Mouse (Mus musculus) midbrain, embryonic 13.5 days (tissue): ENCODE results near the gene E330009J07Rik. TPM values are rescaled to one million over a fixed set of nuclear protein-coding genes. Genes with fewer than 3 reads are reported as not detected.
A peak's percentile ranks its signal among the peaks of the same experiment; 100 is the strongest.

Source experiments
- ATAC-seq: fragments of 200-750 bp; cut with Nextera tagmentation; 2 replicates; pipeline ENCODE4 v1.8.0; 2017; ENCODE audit warnings: mild to moderate bottlenecking, moderate TSS enrichment, moderate library complexity
- H3K27ac ChIP-seq: fragments of 300-500 bp; sonication (generic); 2 replicates; pipeline ENCODE4 v1.5.1; 2015; ENCODE audit warnings: inconsistent platforms, mild to moderate bottlenecking, moderate library complexity
- H3K27me3 ChIP-seq: fragments of 300-500 bp; sonication (generic); 2 replicates; pipeline ENCODE4 v1.6.1; 2015; ENCODE audit warnings: mild to moderate bottlenecking, inconsistent platforms
- H3K36me3 ChIP-seq: fragments of 300-500 bp; sonication (generic); 2 replicates; pipeline ENCODE4 v1.6.1; 2015; ENCODE audit warnings: mild to moderate bottlenecking, inconsistent platforms
- H3K4me1 ChIP-seq: fragments of 300-500 bp; sonication (generic); replicated peaks from 2 replicates; pipeline ENCODE4 v1.6.1; 2015; ENCODE audit warnings: inconsistent platforms
- H3K4me2 ChIP-seq: fragments of 300-500 bp; sonication (generic); replicated peaks from 2 replicates; pipeline ENCODE4 v1.6.1; 2015; ENCODE audit warnings: moderate library complexity, mild to moderate bottlenecking, inconsistent platforms
- H3K4me3 ChIP-seq: fragments of 300-500 bp; sonication (generic); replicated peaks from 2 replicates; pipeline ENCODE4 v1.5.1; 2015; ENCODE audit warnings: mild to moderate bottlenecking, inconsistent platforms
- H3K9ac ChIP-seq: fragments of 300-500 bp; sonication (generic); replicated peaks from 2 replicates; pipeline ENCODE4 v1.6.1; 2015; ENCODE audit warnings: mild to moderate bottlenecking, inconsistent platforms
- H3K9me3 ChIP-seq: fragments of 300-500 bp; sonication (generic); 2 replicates; pipeline ENCODE4 v1.6.1; 2016; ENCODE audit warnings: mild to moderate bottlenecking, inconsistent platforms
- WGBS: fragments of 180-500 bp; shearing (Covaris S2); methylation state at CpG from one replicate; pipeline ENCODE4 v1.1.7; 2015; 5-methylcytosine and 5-hydroxymethylcytosine counted together
- polyA plus RNA-seq: library from polyadenylated mRNA; unstranded; fragments of >200 nt; fragmentation: Nextera tagmentation; extraction: Ambion mirVana; gene quantifications from 2 replicates; pipeline ENCODE4 v1.2.1, GENCODE M21; 2015

The E330009J07Rik gene
- polyA plus RNA-seq, 1 experiment from 2014 or later, result 14.2 TPM

GRCm38 (mm10) chr6:40423774-40424173 is 12.2 kb downstream of the E330009J07Rik start:
- WGBS, result 61% methylated on average over 1 of the region's 1 CpGs
- no peak for ATAC-seq
- Histone ChIP-seq H3K4me3 (no peak overlapping the region), H3K27ac (no peak overlapping the region), H3K36me3 (peaks cover 15% of the 10 kb centered on the region), H3K9ac (no peak overlapping the region), H3K4me1 (no peaks in the 10 kb centered on the region), H3K4me2 (no peak overlapping the region), H3K27me3 (no peaks in the 10 kb centered on the region), H3K9me3 (no peaks in the 10 kb centered on the region)

- H3K27me3 ChIP-seq, result no peaks in the 10 kb centered on the region
- no peak overlapping the region for H3K4me2 ChIP-seq
- 90% methylated on average over 1 of the region's 1 CpGs for WGBS
- no peak overlapping the region for H3K27ac ChIP-seq
- H3K9ac ChIP-seq, result no peak overlapping the region
- H3K36me3 ChIP-seq, result peaks cover 20% of the 10 kb centered on the region
- H3K4me1 ChIP-seq, result no peaks in the 10 kb centered on the region
- H3K9me3 ChIP-seq, result no peaks in the 10 kb centered on the region
- ATAC-seq, result no peak
- no peak overlapping the region for H3K4me3 ChIP-seq
Measured at GRCm38 (mm10) chr6:40423013-40423412, 12.9 kb downstream of the E330009J07Rik start.

GRCm38 (mm10) chr6:40421099-40421498 is 14.8 kb downstream of the E330009J07Rik start:
- WGBS, result 95% methylated on average over 6 of the region's 6 CpGs

GRCm38 (mm10) chr6:40418386-40418785 is 17.5 kb downstream of the E330009J07Rik start:
- Histone ChIP-seq H3K4me1 (no peaks in the 10 kb centered on the region), H3K36me3 (peaks cover 31% of the 10 kb centered on the region), H3K9ac (no peak overlapping the region), H3K27ac (no peak overlapping the region), H3K9me3 (no peaks in the 10 kb centered on the region), H3K4me3 (no peak overlapping the region), H3K4me2 (no peak overlapping the region), H3K27me3 (no peaks in the 10 kb centered on the region)
- ATAC-seq, result no peak
- 96% methylated on average over 4 of the region's 4 CpGs for WGBS

More at GRCm38 (mm10) chr6:40421099-40421498, 14.8 kb downstream of the E330009J07Rik start:
- no peaks in the 10 kb centered on the region for H3K27me3 ChIP-seq
- H3K9me3 ChIP-seq, result no peaks in the 10 kb centered on the region
- H3K4me2 ChIP-seq, result no peak overlapping the region
- peaks cover 27% of the 10 kb centered on the region for H3K36me3 ChIP-seq
- no peak overlapping the region for H3K9ac ChIP-seq
- H3K4me1 ChIP-seq, result no peaks in the 10 kb centered on the region
- no peak overlapping the region for H3K4me3 ChIP-seq
- no peak for ATAC-seq
- H3K27ac ChIP-seq, result no peak overlapping the region

DNA sequence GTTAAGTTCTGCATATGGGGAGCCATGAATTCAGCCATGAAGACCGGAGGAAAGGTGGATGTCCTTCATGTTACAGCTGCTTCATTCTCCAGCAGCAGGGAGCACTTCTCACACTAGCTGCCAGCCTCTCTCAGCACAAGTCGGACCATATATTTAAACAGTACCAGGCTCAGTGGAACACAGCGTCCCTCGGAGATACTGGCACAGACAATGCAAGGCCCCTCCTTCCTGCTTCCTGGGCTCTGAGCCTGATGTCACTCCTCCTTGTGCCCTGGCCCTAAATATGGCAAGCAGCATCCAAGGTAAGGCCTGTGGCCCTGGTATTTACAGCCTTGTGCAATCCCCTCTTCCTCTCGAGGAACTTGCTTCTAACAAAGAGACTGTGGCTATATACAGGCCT is 20.1 kb downstream of the E330009J07Rik start:
- H3K27me3 ChIP-seq, result no peaks in the 10 kb centered on the region
- no peaks in the 10 kb centered on the region for H3K4me1 ChIP-seq
- peaks cover 31% of the 10 kb centered on the region for H3K36me3 ChIP-seq
- 86% methylated on average over 5 of the region's 5 CpGs for WGBS
- no peak overlapping the region for H3K27ac ChIP-seq
- no peak for ATAC-seq
- no peak overlapping the region for H3K4me3 ChIP-seq
- H3K9me3 ChIP-seq, result no peaks in the 10 kb centered on the region
- H3K4me2 ChIP-seq, result no peak overlapping the region
- H3K9ac ChIP-seq, result no peak overlapping the region

DNA sequence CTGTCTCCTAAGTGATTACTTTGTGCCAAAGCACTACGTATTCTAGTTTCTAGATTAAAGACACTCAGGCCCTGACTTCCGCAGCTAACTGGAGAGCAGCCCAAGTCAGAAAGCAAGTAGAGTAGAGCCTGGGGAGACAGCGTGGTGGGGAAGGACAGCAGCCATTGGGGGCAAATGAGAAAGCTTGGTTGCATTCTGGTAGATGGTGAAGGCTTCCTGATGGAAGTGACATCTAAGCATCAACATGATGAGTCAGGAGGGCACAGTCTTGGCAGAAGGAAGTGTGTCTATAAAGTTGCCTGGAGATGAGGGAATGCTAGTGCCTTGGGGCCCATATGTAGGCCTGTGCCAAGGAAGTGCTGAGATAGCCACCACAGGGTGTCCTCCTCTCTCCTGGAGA is 22.4 kb downstream of the E330009J07Rik start:
- Histone ChIP-seq H3K27ac (no peak overlapping the region), H3K9me3 (no peaks in the 10 kb centered on the region), H3K9ac (no peak overlapping the region), H3K27me3 (no peaks in the 10 kb centered on the region), H3K4me2 (no peak overlapping the region), H3K36me3 (peaks cover 35% of the 10 kb centered on the region), H3K4me1 (no peaks in the 10 kb centered on the region), H3K4me3 (no peak overlapping the region)
- 95% methylated on average over 3 of the region's 3 CpGs for WGBS
- ATAC-seq, result no peak

GRCm38 (mm10) chr6:40413046-40413445 is 22.9 kb downstream of the E330009J07Rik start:
- no peak for ATAC-seq
- Histone ChIP-seq H3K27ac (no peak overlapping the region), H3K4me2 (no peak overlapping the region), H3K36me3 (peaks cover 35% of the 10 kb centered on the region), H3K9ac (no peak overlapping the region), H3K4me1 (no peaks in the 10 kb centered on the region), H3K9me3 (no peaks in the 10 kb centered on the region), H3K4me3 (no peak overlapping the region), H3K27me3 (no peaks in the 10 kb centered on the region)
- WGBS, result 92% methylated on average over 5 of the region's 5 CpGs

- 91% methylated on average over 3 of the region's 3 CpGs for WGBS
- Histone ChIP-seq H3K9ac (no peak overlapping the region), H3K4me1 (no peaks in the 10 kb centered on the region), H3K27ac (no peak overlapping the region), H3K9me3 (no peaks in the 10 kb centered on the region), H3K4me3 (no peak overlapping the region), H3K27me3 (no peaks in the 10 kb centered on the region), H3K4me2 (no peak overlapping the region), H3K36me3 (peaks cover 48% of the 10 kb centered on the region)
- 0 out of 2 replicates have a peak, but pooled peaks have one; percentile 37 for ATAC-seq
Measured at GRCm38 (mm10) chr6:40411085-40411484, 24.9 kb downstream of the E330009J07Rik start.

- H3K36me3 ChIP-seq, result peaks cover 73% of the 10 kb centered on the region
- H3K9ac ChIP-seq, result no peak overlapping the region
- H3K9me3 ChIP-seq, result no peaks in the 10 kb centered on the region
- H3K27ac ChIP-seq, result no peak overlapping the region
- ATAC-seq, result no peak
- WGBS, result 90% methylated on average over 4 of the region's 4 CpGs
- H3K4me3 ChIP-seq, result no peak overlapping the region
- H3K27me3 ChIP-seq, result no peaks in the 10 kb centered on the region
- no peak overlapping the region for H3K4me2 ChIP-seq
- H3K4me1 ChIP-seq, result no peaks in the 10 kb centered on the region
Measured at GRCm38 (mm10) chr6:40403640-40404285, 32.2 kb downstream of the E330009J07Rik start.

GRCm38 (mm10) chr6:40402031-40402430 is 33.9 kb downstream of the E330009J07Rik start:
- 83% methylated on average over 2 of the region's 2 CpGs for WGBS
- Histone ChIP-seq H3K4me3 (no peak overlapping the region), H3K27ac (no peak overlapping the region), H3K4me1 (no peaks in the 10 kb centered on the region), H3K4me2 (no peak overlapping the region), H3K9ac (no peak overlapping the region), H3K27me3 (no peaks in the 10 kb centered on the region), H3K36me3 (peaks cover 71% of the 10 kb centered on the region), H3K9me3 (no peaks in the 10 kb centered on the region; the same call in 1 of the 2 replicates)
- ATAC-seq, result no peak

GRCm38 (mm10) chr6:40393213-40393612 is 42.7 kb downstream of the E330009J07Rik start:
- H3K27me3 ChIP-seq, result no peaks in the 10 kb centered on the region
- peak; percentile 97 for ATAC-seq
- H3K4me1 ChIP-seq, result peaks cover 12% of the 10 kb centered on the region
- H3K36me3 ChIP-seq, result peaks cover 17% of the 10 kb centered on the region
- no peak overlapping the region for H3K4me3 ChIP-seq
- WGBS, result 11% methylated on average over 3 of the region's 3 CpGs
- no peak overlapping the region for H3K27ac ChIP-seq
- no peak overlapping the region for H3K9ac ChIP-seq
- H3K9me3 ChIP-seq, result no peaks in the 10 kb centered on the region; the same call in 1 of the 2 replicates
- no peak overlapping the region for H3K4me2 ChIP-seq

DNA sequence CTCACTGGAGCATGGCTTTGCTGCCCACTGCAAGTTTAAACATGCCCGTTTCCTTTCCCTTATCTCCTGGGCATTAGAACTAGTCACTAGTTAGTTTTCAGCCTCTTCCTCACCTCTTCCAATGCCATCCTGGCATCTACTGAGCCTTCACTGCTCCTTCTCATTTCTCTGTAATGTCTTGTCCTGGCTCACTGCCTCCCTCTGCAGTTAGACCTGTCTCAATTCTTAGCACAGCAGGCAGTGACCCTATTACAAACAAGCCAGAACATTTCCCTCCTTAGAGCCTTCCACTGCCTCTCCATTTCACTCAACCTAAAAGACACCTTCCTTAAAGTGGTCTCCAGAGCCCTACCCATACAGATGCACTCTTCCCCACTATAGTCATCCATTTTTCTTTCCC is 45.0 kb downstream of the E330009J07Rik start:
- WGBS, result 100% methylated on average over 1 of the region's 1 CpGs
- no peak for ATAC-seq
- Histone ChIP-seq H3K4me1 (peaks cover 12% of the 10 kb centered on the region), H3K36me3 (peaks cover 6% of the 10 kb centered on the region; the same call in 1 of the 2 replicates), H3K27me3 (no peaks in the 10 kb centered on the region), H3K4me2 (no peak overlapping the region), H3K27ac (no peak overlapping the region), H3K9ac (no peak overlapping the region), H3K4me3 (no peak overlapping the region), H3K9me3 (no peaks in the 10 kb centered on the region)

- no peak for ATAC-seq
- H3K27ac ChIP-seq, result peak overlapping the region; percentile 44; the same call in 1 of the 2 replicates
Measured at GRCm38 (mm10) chr6:40388660-40389059, 47.3 kb downstream of the E330009J07Rik start.

More at GRCm38 (mm10) chr6:40388660-40389059, 47.3 kb downstream of the E330009J07Rik start:
- no peaks in the 10 kb centered on the region for H3K27me3 ChIP-seq
- peaks cover 12% of the 10 kb centered on the region for H3K4me1 ChIP-seq
- WGBS, result 54% methylated on average over 4 of the region's 4 CpGs
- no peaks in the 10 kb centered on the region for H3K36me3 ChIP-seq
- H3K4me2 ChIP-seq, result no peak overlapping the region
- no peak overlapping the region for H3K4me3 ChIP-seq
- no peaks in the 10 kb centered on the region for H3K9me3 ChIP-seq
- H3K9ac ChIP-seq, result no peak overlapping the region
